Mouse (Mus musculus): ENCODE data around the gene Rbm47.

GRCm38 (mm10) chr5:66089600-66089999, 83.3 kb downstream of the Rbm47 start:
- no peak for TF ChIP-seq CTCF (IDR thresholded peaks at IDR 0.05; ENCODE audit: borderline replicate concordance, insufficient read depth, low read length)
- TF ChIP-seq POLR2A (IDR thresholded peaks at IDR 0.05; ENCODE audit: low read depth, low read length), result no peak

All from embryonic fibroblast, embryonic 13.5 days (primary cell).